31 mouse cellular contexts compared by ENCODE assay signal in genomic region chr4:14017384-14017783, GRCm38 (mm10).
"Had no signal": no experiment of that assay in that cellular context is flagged by ENCODE, and none has a peak within 500 bp of the region (broad histone marks: within the 10 kb centered on the region; RNA-seq: fewer than 3 reads in every experiment).

No protein-coding gene starts in this region.

- H3K4me1 ChIP-seq: limb, embryonic 10.5 days; limb, embryonic 12.5 days; limb, embryonic 13.5 days; limb, embryonic 15.5 days; liver, embryonic 12.5 days; liver, embryonic 13.5 days; liver, embryonic 15.5 days; lung, embryonic 15.5 days; megakaryocyte, embryonic 14.5 days; midbrain, embryonic 10.5 days; midbrain, embryonic 12.5 days; midbrain, embryonic 13.5 days; midbrain, embryonic 15.5 days had no signal

- H3K27me3 ChIP-seq: limb, embryonic 12.5 days; limb, embryonic 13.5 days; limb, embryonic 15.5 days; liver, embryonic 12.5 days; liver, embryonic 13.5 days; liver, embryonic 15.5 days; lung, embryonic 15.5 days; megakaryocyte, embryonic 14.5 days; midbrain, embryonic 12.5 days; midbrain, embryonic 13.5 days; midbrain, embryonic 15.5 days had no signal

- H3K4me3 ChIP-seq: limb, embryonic 10.5 days; limb, embryonic 12.5 days; limb, embryonic 13.5 days; limb, embryonic 15.5 days; liver, embryonic 12.5 days; liver, embryonic 13.5 days; liver, embryonic 15.5 days; lung, embryonic 15.5 days; megakaryocyte, embryonic 14.5 days; midbrain, embryonic 10.5 days; midbrain, embryonic 12.5 days; midbrain, embryonic 13.5 days; midbrain, embryonic 15.5 days; myocyte had no signal

- H3K9ac ChIP-seq: limb, embryonic 12.5 days; limb, embryonic 13.5 days; limb, embryonic 15.5 days; liver, embryonic 12.5 days; liver, embryonic 13.5 days; liver, embryonic 14.5 days; liver, embryonic 15.5 days; liver, postnatal 0 days; lung, embryonic 14.5 days; lung, embryonic 15.5 days; midbrain, embryonic 12.5 days; midbrain, embryonic 13.5 days; midbrain, embryonic 15.5 days had no signal

- H3K4me2 ChIP-seq: limb, embryonic 12.5 days; limb, embryonic 13.5 days; limb, embryonic 15.5 days; liver, embryonic 11.5 days; liver, embryonic 12.5 days; liver, embryonic 13.5 days; liver, embryonic 15.5 days; lung, embryonic 14.5 days; lung, embryonic 15.5 days; midbrain, embryonic 11.5 days; midbrain, embryonic 12.5 days; midbrain, embryonic 13.5 days; midbrain, embryonic 15.5 days had no signal

- H3K9me3 ChIP-seq: limb, embryonic 10.5 days; limb, embryonic 12.5 days; limb, embryonic 13.5 days; limb, embryonic 15.5 days; liver, embryonic 12.5 days; liver, embryonic 13.5 days; liver, embryonic 15.5 days; lung, embryonic 15.5 days; megakaryocyte, embryonic 14.5 days; midbrain, embryonic 10.5 days; midbrain, embryonic 12.5 days; midbrain, embryonic 13.5 days; midbrain, embryonic 15.5 days had no signal

- H3K27ac ChIP-seq: limb, embryonic 10.5 days; limb, embryonic 12.5 days; limb, embryonic 13.5 days; limb, embryonic 15.5 days; liver, embryonic 12.5 days; liver, embryonic 13.5 days; liver, embryonic 14.5 days; liver, embryonic 15.5 days; lung, embryonic 15.5 days; macrophage; midbrain, embryonic 10.5 days; midbrain, embryonic 12.5 days; midbrain, embryonic 13.5 days; midbrain, embryonic 15.5 days had no signal

- DNase-seq: left cerebral cortex, postnatal 4 days; liver; liver, embryonic 13.5 days; liver, postnatal 0 days; lung, adult 18-20 months; lung, adult 2 months; lung, embryonic 14.5 days; lung, postnatal 10 days; lung, postnatal 14 days; lung, postnatal 36 days; lung, postnatal 4 days; midbrain, embryonic 14.5 days had no signal

- H3K36me3 ChIP-seq: limb, embryonic 10.5 days; limb, embryonic 12.5 days; limb, embryonic 13.5 days; limb, embryonic 15.5 days; liver, embryonic 12.5 days; liver, embryonic 13.5 days; liver, embryonic 15.5 days; lung, embryonic 15.5 days; midbrain, embryonic 10.5 days; midbrain, embryonic 12.5 days; midbrain, embryonic 13.5 days; midbrain, embryonic 15.5 days had no signal

- ATAC-seq: liver, embryonic 12.5 days; liver, postnatal 0 days; lung, postnatal 0 days; midbrain, embryonic 13.5 days; midbrain, embryonic 15.5 days; midbrain, embryonic 16.5 days had no signal
